Mouse (Mus musculus): ENCODE measurements around the gene Nav2. TPM values are rescaled to one million over a fixed set of nuclear protein-coding genes. Genes with fewer than 3 reads are reported as not detected.

The Nav2 gene
- polyA plus RNA-seq, 1 experiment = 32.5 TPM

GRCm38 (mm10) chr7:49577096-49577495 lies 668.6 kb downstream of the Nav2 start:
- Histone ChIP-seq H3K4me3 (replicated peaks; ENCODE audit: insufficient read depth, low read depth, low read length) (no peak overlapping the region), H3K4me1 (ENCODE audit: control insufficient read depth, insufficient read depth, low read length) (no peaks in the 10 kb centered on the region), H3K27me3 (ENCODE audit: control insufficient read depth, insufficient read depth, low read length) (no peaks in the 10 kb centered on the region), H3K27ac (ENCODE audit: insufficient read depth, low read length) (no peak overlapping the region)
- TF ChIP-seq CTCF (IDR thresholded peaks at IDR 0.05; ENCODE audit: borderline replicate concordance, insufficient read depth, low read depth, low read length) = no peak
- TF ChIP-seq POLR2A (IDR thresholded peaks at IDR 0.05; ENCODE audit: borderline replicate concordance, insufficient read depth, low read length) = no peak
- no peak for DNase-seq
- 78% methylated on average over 2 of the region's 2 CpGs for WGBS

- Histone ChIP-seq H3K4me1 (ENCODE audit: control insufficient read depth, insufficient read depth, low read length) (no peaks in the 10 kb centered on the region), H3K27me3 (ENCODE audit: control insufficient read depth, insufficient read depth, low read length) (no peaks in the 10 kb centered on the region), H3K4me3 (replicated peaks; ENCODE audit: insufficient read depth, low read depth, low read length) (no peak overlapping the region), H3K27ac (ENCODE audit: insufficient read depth, low read length) (no peak overlapping the region)
- TF ChIP-seq CTCF (IDR thresholded peaks at IDR 0.05; ENCODE audit: borderline replicate concordance, insufficient read depth, low read depth, low read length) = no peak
- TF ChIP-seq POLR2A (IDR thresholded peaks at IDR 0.05; ENCODE audit: borderline replicate concordance, insufficient read depth, low read length) = no peak
- 73% methylated on average over 2 of the region's 2 CpGs for WGBS
- no peak for DNase-seq
Observed at GRCm38 (mm10) chr7:49581951-49582350, 673.4 kb downstream of the Nav2 start.

GRCm38 (mm10) chr7:49582551-49582950 lies 674.0 kb downstream of the Nav2 start:
- 50% methylated on average over 7 of the region's 7 CpGs for WGBS
- H3K27me3 ChIP-seq (ENCODE audit: control insufficient read depth, insufficient read depth, low read length) = no peaks in the 10 kb centered on the region
- no peak overlapping the region for H3K4me3 ChIP-seq (replicated peaks; ENCODE audit: insufficient read depth, low read depth, low read length)
- H3K4me1 ChIP-seq (ENCODE audit: control insufficient read depth, insufficient read depth, low read length) = no peaks in the 10 kb centered on the region
- TF ChIP-seq POLR2A (IDR thresholded peaks at IDR 0.05; ENCODE audit: borderline replicate concordance, insufficient read depth, low read length) (no peak), CTCF (IDR thresholded peaks at IDR 0.05; ENCODE audit: borderline replicate concordance, insufficient read depth, low read depth, low read length) (no peak)
- no peak overlapping the region for H3K27ac ChIP-seq (ENCODE audit: insufficient read depth, low read length)
- no peak for DNase-seq

- H3K27ac ChIP-seq (ENCODE audit: insufficient read depth, low read length) = no peak overlapping the region
- H3K27me3 ChIP-seq (ENCODE audit: control insufficient read depth, insufficient read depth, low read length) = no peaks in the 10 kb centered on the region
- H3K4me1 ChIP-seq (ENCODE audit: control insufficient read depth, insufficient read depth, low read length) = no peaks in the 10 kb centered on the region
- peak in 1 of 2 experiments; percentile 37 for DNase-seq
- H3K4me3 ChIP-seq (replicated peaks; ENCODE audit: insufficient read depth, low read depth, low read length) = no peak overlapping the region
- 50% methylated on average over 6 of the region's 6 CpGs for WGBS
- TF ChIP-seq POLR2A (IDR thresholded peaks at IDR 0.05; ENCODE audit: borderline replicate concordance, insufficient read depth, low read length) (no peak), CTCF (IDR thresholded peaks at IDR 0.05; ENCODE audit: borderline replicate concordance, insufficient read depth, low read depth, low read length) (no peak)
Observed at GRCm38 (mm10) chr7:49583176-49583575, 674.7 kb downstream of the Nav2 start.

GRCm38 (mm10) chr7:49586530-49587120 lies 678.1 kb downstream of the Nav2 start:
- DNase-seq = no peak

GRCm38 (mm10) chr7:49589635-49590034 lies 681.1 kb downstream of the Nav2 start:
- TF ChIP-seq CTCF (IDR thresholded peaks at IDR 0.05; ENCODE audit: borderline replicate concordance, insufficient read depth, low read depth, low read length) (no peak), POLR2A (IDR thresholded peaks at IDR 0.05; ENCODE audit: borderline replicate concordance, insufficient read depth, low read length) (no peak)
- H3K27me3 ChIP-seq (ENCODE audit: control insufficient read depth, insufficient read depth, low read length) = no peaks in the 10 kb centered on the region
- H3K4me1 ChIP-seq (ENCODE audit: control insufficient read depth, insufficient read depth, low read length) = no peaks in the 10 kb centered on the region; the same call in none of the 2 replicates
- H3K27ac ChIP-seq (ENCODE audit: insufficient read depth, low read length) = no peak overlapping the region
- H3K4me3 ChIP-seq (replicated peaks; ENCODE audit: insufficient read depth, low read depth, low read length) = no peak overlapping the region
- DNase-seq = peak; percentile 62 to 73
- WGBS = 16% methylated on average over 8 of the region's 8 CpGs

More at GRCm38 (mm10) chr7:49586530-49587120, 678.1 kb downstream of the Nav2 start:
- Histone ChIP-seq H3K27me3 (ENCODE audit: control insufficient read depth, insufficient read depth, low read length) (no peaks in the 10 kb centered on the region), H3K4me3 (replicated peaks; ENCODE audit: insufficient read depth, low read depth, low read length) (no peak overlapping the region), H3K27ac (ENCODE audit: insufficient read depth, low read length) (no peak overlapping the region), H3K4me1 (ENCODE audit: control insufficient read depth, insufficient read depth, low read length) (no peaks in the 10 kb centered on the region)
- 80% methylated on average over 5 of the region's 5 CpGs for WGBS
- TF ChIP-seq CTCF (IDR thresholded peaks at IDR 0.05; ENCODE audit: borderline replicate concordance, insufficient read depth, low read depth, low read length) (no peak), POLR2A (IDR thresholded peaks at IDR 0.05; ENCODE audit: borderline replicate concordance, insufficient read depth, low read length) (no peak)

- 0 out of 2 replicates have a peak overlapping the region, but pooled peaks have one; percentile 3 for H3K27ac ChIP-seq (ENCODE audit: insufficient read depth, low read length)
- peaks cover 21% of the 10 kb centered on the region for H3K4me1 ChIP-seq (ENCODE audit: control insufficient read depth, insufficient read depth, low read length)
- DNase-seq = peak in 1 of 2 experiments; percentile 55
- TF ChIP-seq CTCF (IDR thresholded peaks at IDR 0.05; ENCODE audit: borderline replicate concordance, insufficient read depth, low read depth, low read length) = no peak
- TF ChIP-seq POLR2A (IDR thresholded peaks at IDR 0.05; ENCODE audit: borderline replicate concordance, insufficient read depth, low read length) = no peak
- H3K4me3 ChIP-seq (replicated peaks; ENCODE audit: insufficient read depth, low read depth, low read length) = no peak overlapping the region
- WGBS = 7% methylated on average over 3 of the region's 3 CpGs
- no peaks in the 10 kb centered on the region for H3K27me3 ChIP-seq (ENCODE audit: control insufficient read depth, insufficient read depth, low read length)
Observed at GRCm38 (mm10) chr7:49597776-49598175, 689.3 kb downstream of the Nav2 start.

- H3K27ac ChIP-seq (ENCODE audit: insufficient read depth, low read length) = 0 out of 2 replicates have a peak overlapping the region, but pooled peaks have one; percentile 3
- H3K4me3 ChIP-seq (replicated peaks; ENCODE audit: insufficient read depth, low read depth, low read length) = no peak overlapping the region
- WGBS = 29% methylated on average over 13 of the region's 13 CpGs
- H3K27me3 ChIP-seq (ENCODE audit: control insufficient read depth, insufficient read depth, low read length) = no peaks in the 10 kb centered on the region
- TF ChIP-seq POLR2A (IDR thresholded peaks at IDR 0.05; ENCODE audit: borderline replicate concordance, insufficient read depth, low read length) (no peak), CTCF (IDR thresholded peaks at IDR 0.05; ENCODE audit: borderline replicate concordance, insufficient read depth, low read depth, low read length) (no peak)
- H3K4me1 ChIP-seq (ENCODE audit: control insufficient read depth, insufficient read depth, low read length) = peaks cover 21% of the 10 kb centered on the region
- DNase-seq = peak in 1 of 2 experiments; percentile 21
Observed at GRCm38 (mm10) chr7:49598225-49598624, 689.7 kb downstream of the Nav2 start.

All from cerebellum, adult 2 months (tissue).